Mouse (Mus musculus): ENCODE measurements around the gene Sept4.

Sept4 gene

GRCm38 (mm10) chr11:87599395-87600089 lies 30.8 kb downstream of the Sept4 start:
- no peak for ATAC-seq (ENCODE audit: low TSS enrichment)

GRCm38 (mm10) chr11:87600322-87600853 lies 31.7 kb downstream of the Sept4 start:
- no peak for ATAC-seq (ENCODE audit: low TSS enrichment)

GRCm38 (mm10) chr11:87602234-87602633 lies 33.5 kb downstream of the Sept4 start:
- ATAC-seq (ENCODE audit: low TSS enrichment), result no peak

GRCm38 (mm10) chr11:87603571-87603970 lies 34.9 kb downstream of the Sept4 start:
- ATAC-seq (ENCODE audit: low TSS enrichment), result no peak

- ATAC-seq (ENCODE audit: low TSS enrichment), result no peak
These were observed 40.6 kb downstream of the Sept4 start for GRCm38 (mm10) chr11:87609264-87609663.

GRCm38 (mm10) chr11:87611547-87611946 lies 42.8 kb downstream of the Sept4 start:
- ATAC-seq (ENCODE audit: low TSS enrichment), result no peak

GRCm38 (mm10) chr11:87613972-87614371 lies 45.3 kb downstream of the Sept4 start:
- no peak for ATAC-seq (ENCODE audit: low TSS enrichment)

GRCm38 (mm10) chr11:87615551-87615950 lies 46.8 kb downstream of the Sept4 start:
- no peak for ATAC-seq (ENCODE audit: low TSS enrichment)

GRCm38 (mm10) chr11:87615952-87616351 lies 47.2 kb downstream of the Sept4 start:
- ATAC-seq (ENCODE audit: low TSS enrichment), result peak; percentile 48; the same call in 1 of the 2 replicates

- no peak for ATAC-seq (ENCODE audit: low TSS enrichment)
These were observed 48.2 kb downstream of the Sept4 start, which contains the start of gene Hsf5 for GRCm38 (mm10) chr11:87616790-87617474. Gene Hsf5 (plus strand): TSS chr11:87617164.

- ATAC-seq (ENCODE audit: low TSS enrichment), result no peak
These were observed 48.9 kb downstream of the Sept4 start for GRCm38 (mm10) chr11:87617606-87618005.

GRCm38 (mm10) chr11:87623160-87623559 lies 54.5 kb downstream of the Sept4 start:
- ATAC-seq (ENCODE audit: low TSS enrichment), result no peak

GRCm38 (mm10) chr11:87629859-87630258 lies 61.2 kb downstream of the Sept4 start:
- 0 out of 2 replicates have a peak, but pooled peaks have one; percentile 57 for ATAC-seq (ENCODE audit: low TSS enrichment)

GRCm38 (mm10) chr11:87638793-87639192 lies 70.1 kb downstream of the Sept4 start:
- ATAC-seq (ENCODE audit: low TSS enrichment), result no peak

- no peak for ATAC-seq (ENCODE audit: low TSS enrichment)
These were observed 70.5 kb downstream of the Sept4 start for GRCm38 (mm10) chr11:87639206-87639605.
